Mouse (Mus musculus) heart, embryonic 16.5 days (tissue): ENCODE results near the gene Zfp981. TPM values are rescaled to one million over a fixed set of nuclear protein-coding genes. Genes with fewer than 3 reads are reported as not detected.
"Not testable (repeated sequence)": the region's sequence is repeated elsewhere in the genome, so short reads cannot be mapped to it uniquely, and the experiment has no call there.

ENCODE experiments used
- ATAC-seq: fragments of 200-750 bp; cut with Nextera tagmentation; replicated peaks from 2 replicates; pipeline ENCODE4 v1.8.0; 2017; ENCODE audit warnings: moderate number of reproducible peaks; ENCODE audit not compliant: insufficient read depth, low FRiP score; ENCODE audit errors: extremely low read depth
- H3K27ac ChIP-seq: fragments of 300-500 bp; sonication (generic); 2 replicates; pipeline ENCODE4 v1.5.1; 2014; ENCODE audit warnings: mild to moderate bottlenecking, low read length, control low read depth, moderate library complexity
- H3K27me3 ChIP-seq: fragments of 300-500 bp; sonication (generic); 2 replicates; pipeline ENCODE4 v1.6.1; 2014; ENCODE audit warnings: low read length, mixed read lengths; ENCODE audit not compliant: control insufficient read depth, insufficient read depth
- H3K36me3 ChIP-seq: fragments of 300-500 bp; sonication (generic); 2 replicates; pipeline ENCODE4 v1.6.1; 2014; ENCODE audit not compliant: control insufficient read depth, insufficient read depth
- H3K4me1 ChIP-seq: fragments of 300-500 bp; sonication (generic); 2 replicates; pipeline ENCODE4 v1.6.1; 2014; ENCODE audit warnings: low read length, mixed read lengths; ENCODE audit not compliant: control insufficient read depth, insufficient read depth
- H3K4me2 ChIP-seq: fragments of 300-500 bp; sonication (generic); 2 replicates; pipeline ENCODE4 v1.6.1; 2014; ENCODE audit warnings: low read depth, mild to moderate bottlenecking, control low read depth, low read length
- H3K4me3 ChIP-seq: fragments of 300-500 bp; sonication (generic); 2 replicates; pipeline ENCODE4 v1.5.1; 2014; ENCODE audit warnings: mild to moderate bottlenecking, control low read depth, low read length
- H3K9ac ChIP-seq: fragments of 300-500 bp; sonication (generic); 2 replicates; pipeline ENCODE4 v1.6.1; 2014; ENCODE audit warnings: low read length, control low read depth
- H3K9me3 ChIP-seq: fragments of 300-500 bp; sonication (generic); replicated peaks from 2 replicates; pipeline ENCODE4 v1.6.1; 2016; ENCODE audit warnings: low read length; ENCODE audit not compliant: control insufficient read depth
- WGBS: fragments of 180-500 bp; shearing (Covaris S2); extraction: QIAGEN DNeasy Blood & Tissue Kit; methylation state at CpG from one replicate; pipeline ENCODE4 v1.1.7; 2014; 5-methylcytosine and 5-hydroxymethylcytosine counted together
- polyA plus RNA-seq: library from polyadenylated mRNA; unstranded; fragments of >200 nt; fragmentation: Nextera tagmentation; extraction: Ambion mirVana; gene quantifications from 2 replicates; pipeline ENCODE4 v1.2.1, GENCODE M21; 2015

Gene Zfp981
- polyA plus RNA-seq, 1 experiment from 2014 or later: 0.11 TPM

DNA sequence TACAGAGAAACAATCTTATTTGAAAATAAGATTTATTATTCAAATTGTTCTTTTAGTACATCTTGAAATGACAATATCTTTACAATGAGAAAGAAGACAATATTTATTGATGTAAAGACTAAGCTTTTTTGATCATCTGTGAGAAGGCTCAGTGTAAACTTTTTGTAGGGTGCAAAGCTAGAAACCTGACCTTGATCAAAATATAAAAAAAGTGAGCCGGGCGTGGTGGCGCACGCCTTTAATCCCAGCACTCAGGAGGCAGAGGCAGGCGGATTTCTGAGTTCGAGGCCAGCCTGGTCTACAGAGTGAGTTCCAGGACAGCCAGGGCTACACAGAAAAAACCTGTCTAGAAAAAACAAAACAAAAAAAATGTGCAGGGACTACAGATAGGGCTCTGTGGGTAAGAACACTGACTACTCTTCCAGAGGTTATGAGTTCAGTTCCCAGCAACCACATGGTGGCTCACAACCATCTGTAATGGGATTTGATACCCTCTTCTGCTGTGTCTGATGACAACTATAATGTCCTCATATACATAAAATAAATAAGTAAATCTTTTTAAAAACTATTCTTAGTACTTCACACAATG is 8.4 kb upstream of the Zfp981 start:
- not testable (repeated sequence) for H3K4me1 ChIP-seq, H3K4me2 ChIP-seq, H3K4me3 ChIP-seq, H3K36me3 ChIP-seq, H3K27me3 ChIP-seq, H3K27ac ChIP-seq, ATAC-seq, H3K9ac ChIP-seq
- WGBS: 82% methylated on average over 6 of the region's 6 CpGs
- peaks cover 49% of the 10 kb centered on the region for H3K9me3 ChIP-seq

DNA sequence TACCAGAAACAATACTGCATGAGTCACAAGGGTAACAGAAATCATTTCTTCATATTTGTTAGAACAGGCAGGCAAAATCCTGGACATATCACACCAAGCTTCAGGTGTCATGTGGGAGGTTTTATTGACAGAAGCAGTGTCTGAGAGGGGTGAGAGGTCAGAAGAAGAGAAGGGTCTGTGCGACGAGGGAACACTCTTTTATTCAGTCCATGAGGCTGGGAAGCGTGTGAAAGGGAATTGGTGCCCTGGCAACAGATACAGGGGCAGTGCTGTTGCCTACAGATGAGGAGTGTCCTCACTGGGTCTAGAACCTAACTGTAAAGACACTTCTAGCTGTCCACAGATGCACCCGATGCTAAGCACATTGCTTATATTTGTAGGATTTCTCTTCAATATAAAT is 6.8 kb upstream of the Zfp981 start:
- no peak for ATAC-seq
- Histone ChIP-seq H3K9me3 (peaks cover 50% of the 10 kb centered on the region), H3K9ac (no peak overlapping the region), H3K4me1 (no peaks in the 10 kb centered on the region), H3K27me3 (no peaks in the 10 kb centered on the region), H3K4me2 (no peak overlapping the region), H3K4me3 (no peak overlapping the region), H3K27ac (no peak overlapping the region), H3K36me3 (no peaks in the 10 kb centered on the region)
- 55% methylated on average over 4 of the region's 4 CpGs for WGBS

DNA sequence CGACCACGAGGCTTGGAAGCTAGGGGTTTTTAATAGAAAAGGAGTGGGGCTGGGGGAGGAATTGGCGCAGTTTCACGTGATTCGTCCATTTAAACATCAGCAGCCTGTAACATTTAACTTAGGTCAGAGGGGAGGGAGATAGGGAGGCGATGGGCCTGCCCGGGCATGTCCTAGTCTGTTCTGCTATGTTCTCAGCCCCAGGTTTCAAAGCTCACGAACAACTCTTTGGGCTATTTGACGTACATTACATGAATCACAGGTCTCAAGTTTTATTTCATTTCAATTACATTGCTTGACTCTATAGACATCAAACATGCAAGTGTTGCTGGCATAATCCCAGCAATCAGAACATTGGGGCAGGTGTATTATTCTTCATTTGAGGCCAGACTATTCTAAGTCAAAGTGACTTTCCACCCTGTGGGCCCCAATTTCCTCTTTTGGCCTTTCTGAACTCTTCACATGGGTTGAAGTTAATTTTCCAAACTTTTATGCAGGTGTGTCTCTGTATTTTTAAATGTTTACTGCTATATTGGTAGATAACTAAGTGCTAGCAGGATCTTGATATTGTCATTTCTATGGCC is 4.0 kb upstream of the Zfp981 start:
- H3K9me3 ChIP-seq: peaks cover 41% of the 10 kb centered on the region
- WGBS: 73% methylated on average over 9 of the region's 9 CpGs
- H3K4me3 ChIP-seq, ATAC-seq, H3K4me2 ChIP-seq, H3K27ac ChIP-seq, H3K4me1 ChIP-seq, H3K36me3 ChIP-seq, H3K9ac ChIP-seq, H3K27me3 ChIP-seq: not testable (repeated sequence)

- not testable (repeated sequence) for H3K36me3 ChIP-seq, ATAC-seq, H3K4me2 ChIP-seq, H3K4me1 ChIP-seq, H3K4me3 ChIP-seq, H3K9ac ChIP-seq, H3K27ac ChIP-seq, H3K27me3 ChIP-seq
- peaks cover 17% of the 10 kb centered on the region for H3K9me3 ChIP-seq
- 89% methylated on average over 14 of the region's 24 CpGs for WGBS
These were observed 7.2 kb downstream of the Zfp981 start for GRCm38 (mm10) chr4:146509029-146509428.

GRCm38 (mm10) chr4:146511871-146512270 is 10.0 kb downstream of the Zfp981 start:
- not testable (repeated sequence) for H3K27ac ChIP-seq, H3K27me3 ChIP-seq, H3K4me1 ChIP-seq, H3K4me2 ChIP-seq, ATAC-seq, H3K36me3 ChIP-seq, H3K9ac ChIP-seq, H3K4me3 ChIP-seq
- peaks cover 23% of the 10 kb centered on the region for H3K9me3 ChIP-seq

DNA sequence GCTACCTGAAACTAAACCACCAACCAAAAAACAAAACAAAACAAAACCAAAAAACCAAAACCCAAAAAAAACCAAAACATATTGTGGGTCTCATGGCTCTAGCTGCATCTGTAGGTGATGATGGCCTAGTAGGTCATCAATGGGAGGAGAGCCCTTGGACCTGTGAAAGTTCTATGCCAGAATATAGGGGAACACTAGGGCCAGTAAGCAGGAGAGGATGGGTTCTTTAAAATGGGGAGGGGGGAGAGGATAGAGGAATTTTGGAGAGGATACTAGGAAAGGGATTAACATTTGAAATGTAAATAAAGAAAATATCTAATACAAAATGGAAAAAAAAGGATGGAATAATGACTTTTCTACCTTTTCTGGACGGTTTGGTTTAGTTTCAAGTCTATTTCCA is 14.6 kb downstream of the Zfp981 start:
- Histone ChIP-seq H3K4me1 (no peaks in the 10 kb centered on the region), H3K4me3 (no peak overlapping the region), H3K27me3 (no peaks in the 10 kb centered on the region), H3K9ac (no peak overlapping the region), H3K9me3 (peaks cover 50% of the 10 kb centered on the region), H3K36me3 (no peaks in the 10 kb centered on the region), H3K4me2 (no peak overlapping the region), H3K27ac (no peak overlapping the region)
- WGBS: 35% methylated on average over 1 of the region's 1 CpGs
- ATAC-seq: no peak

- H3K27me3 ChIP-seq, H3K27ac ChIP-seq, H3K9ac ChIP-seq, H3K4me3 ChIP-seq, H3K4me2 ChIP-seq, H3K4me1 ChIP-seq, H3K36me3 ChIP-seq, ATAC-seq: not testable (repeated sequence)
- WGBS: 44% methylated on average over 2 of the region's 2 CpGs
- peaks cover 49% of the 10 kb centered on the region for H3K9me3 ChIP-seq
These were observed 15.3 kb downstream of the Zfp981 start for GRCm38 (mm10) chr4:146517150-146517549.

GRCm38 (mm10) chr4:146520723-146521122 is 18.9 kb downstream of the Zfp981 start:
- H3K36me3 ChIP-seq: no peaks in the 10 kb centered on the region
- H3K27ac ChIP-seq: no peak overlapping the region
- 76% methylated on average over 2 of the region's 2 CpGs for WGBS
- H3K4me3 ChIP-seq: no peak overlapping the region
- ATAC-seq: no peak
- H3K27me3 ChIP-seq: no peaks in the 10 kb centered on the region
- no peaks in the 10 kb centered on the region for H3K4me1 ChIP-seq
- H3K9ac ChIP-seq: no peak overlapping the region
- H3K4me2 ChIP-seq: no peak overlapping the region
- H3K9me3 ChIP-seq: peaks cover 64% of the 10 kb centered on the region

DNA sequence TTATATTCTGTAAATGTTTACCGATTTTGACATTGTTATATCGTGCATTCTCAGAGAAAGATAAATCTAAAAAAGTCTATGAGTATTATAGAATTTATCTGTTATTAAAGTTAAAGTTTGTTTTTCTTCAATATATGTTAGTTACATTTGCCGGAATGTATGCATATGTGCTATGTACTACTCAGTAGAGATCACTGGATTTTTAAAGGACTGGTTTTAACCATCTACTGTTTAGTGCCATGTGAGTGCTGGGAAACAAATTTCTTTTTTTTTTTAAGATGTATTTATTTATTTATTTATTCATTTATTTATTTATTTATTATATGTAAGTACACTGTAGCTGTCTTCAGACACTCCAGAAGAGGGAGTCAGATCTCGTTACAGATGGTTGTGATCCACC is 32.7 kb downstream of the Zfp981 start:
- Histone ChIP-seq H3K4me1 (no peaks in the 10 kb centered on the region), H3K36me3 (peaks cover 5% of the 10 kb centered on the region; the same call in 1 of the 2 replicates), H3K4me2 (no peak overlapping the region), H3K9me3 (peaks cover 38% of the 10 kb centered on the region), H3K4me3 (no peak overlapping the region), H3K27me3 (no peaks in the 10 kb centered on the region), H3K27ac (no peak overlapping the region), H3K9ac (no peak overlapping the region)
- 80% methylated on average over 4 of the region's 4 CpGs for WGBS
- no peak for ATAC-seq
